Mouse (Mus musculus): ENCODE data around the gene Gng2. TPM values are rescaled to one million over a fixed set of nuclear protein-coding genes. Genes with fewer than 3 reads are reported as not detected.
"Not testable (repeated sequence)": the region's sequence is repeated elsewhere in the genome, so short reads cannot be mapped to it uniquely, and the experiment has no call there.

The Gng2 gene
- polyA plus RNA-seq, 1 experiment from 2014 or later = 451 TPM

GRCm38 (mm10) chr14:19865121-19865520, 112.3 kb downstream of the Gng2 start:
- H3K4me1 ChIP-seq (ENCODE audit: control insufficient read depth, insufficient read depth, low read length); H3K27me3 ChIP-seq (ENCODE audit: control insufficient read depth, insufficient read depth, low read length); H3K4me2 ChIP-seq (ENCODE audit: low read depth, low read length); H3K36me3 ChIP-seq (ENCODE audit: control insufficient read depth, insufficient read depth, low read length); H3K9me3 ChIP-seq (ENCODE audit: control insufficient read depth, low read length); H3K4me3 ChIP-seq (ENCODE audit: low read depth, low read length); ATAC-seq (ENCODE audit: low read depth); H3K27ac ChIP-seq (ENCODE audit: low read depth, low read length); H3K9ac ChIP-seq (replicated peaks; ENCODE audit: low read depth, low read length): not testable (repeated sequence)
- WGBS = 90% methylated on average over 9 of the region's 9 CpGs

GRCm38 (mm10) chr14:19861311-19862080, 115.9 kb downstream of the Gng2 start:
- H3K4me2 ChIP-seq (ENCODE audit: low read depth, low read length) = no peak overlapping the region
- no peaks in the 10 kb centered on the region for H3K36me3 ChIP-seq (ENCODE audit: control insufficient read depth, insufficient read depth, low read length)
- no peak overlapping the region for H3K9ac ChIP-seq (replicated peaks; ENCODE audit: low read depth, low read length)
- 85% methylated on average over 8 of the region's 8 CpGs for WGBS
- H3K27ac ChIP-seq (ENCODE audit: low read depth, low read length) = no peak overlapping the region
- no peaks in the 10 kb centered on the region for H3K27me3 ChIP-seq (ENCODE audit: control insufficient read depth, insufficient read depth, low read length)
- no peaks in the 10 kb centered on the region for H3K4me1 ChIP-seq (ENCODE audit: control insufficient read depth, insufficient read depth, low read length)
- ATAC-seq (ENCODE audit: low read depth) = no peak
- no peaks in the 10 kb centered on the region for H3K9me3 ChIP-seq (ENCODE audit: control insufficient read depth, low read length)
- H3K4me3 ChIP-seq (ENCODE audit: low read depth, low read length) = no peak overlapping the region

- no peaks in the 10 kb centered on the region for H3K4me1 ChIP-seq (ENCODE audit: control insufficient read depth, insufficient read depth, low read length)
- no peaks in the 10 kb centered on the region for H3K27me3 ChIP-seq (ENCODE audit: control insufficient read depth, insufficient read depth, low read length)
- no peaks in the 10 kb centered on the region for H3K9me3 ChIP-seq (ENCODE audit: control insufficient read depth, low read length)
- no peak overlapping the region for H3K27ac ChIP-seq (ENCODE audit: low read depth, low read length)
- H3K36me3 ChIP-seq (ENCODE audit: control insufficient read depth, insufficient read depth, low read length) = no peaks in the 10 kb centered on the region
- H3K4me3 ChIP-seq (ENCODE audit: low read depth, low read length) = no peak overlapping the region
- no peak overlapping the region for H3K9ac ChIP-seq (replicated peaks; ENCODE audit: low read depth, low read length)
- WGBS = 89% methylated on average over 4 of the region's 4 CpGs
- no peak overlapping the region for H3K4me2 ChIP-seq (ENCODE audit: low read depth, low read length)
- ATAC-seq (ENCODE audit: low read depth) = no peak
Measured at GRCm38 (mm10) chr14:19860281-19860680, 117.1 kb downstream of the Gng2 start.

GRCm38 (mm10) chr14:19858808-19859776, 118.3 kb downstream of the Gng2 start:
- Histone ChIP-seq H3K4me1 (ENCODE audit: control insufficient read depth, insufficient read depth, low read length) (no peaks in the 10 kb centered on the region), H3K9ac (replicated peaks; ENCODE audit: low read depth, low read length) (no peak overlapping the region), H3K36me3 (ENCODE audit: control insufficient read depth, insufficient read depth, low read length) (no peaks in the 10 kb centered on the region), H3K27ac (ENCODE audit: low read depth, low read length) (no peak overlapping the region), H3K9me3 (ENCODE audit: control insufficient read depth, low read length) (no peaks in the 10 kb centered on the region), H3K4me3 (ENCODE audit: low read depth, low read length) (no peak overlapping the region), H3K4me2 (ENCODE audit: low read depth, low read length) (no peak overlapping the region), H3K27me3 (ENCODE audit: control insufficient read depth, insufficient read depth, low read length) (no peaks in the 10 kb centered on the region)
- no peak for ATAC-seq (ENCODE audit: low read depth)
- 56% methylated on average over 8 of the region's 8 CpGs for WGBS

GRCm38 (mm10) chr14:19858279-19858678, 119.1 kb downstream of the Gng2 start:
- Histone ChIP-seq H3K27me3 (ENCODE audit: control insufficient read depth, insufficient read depth, low read length) (no peaks in the 10 kb centered on the region), H3K9ac (replicated peaks; ENCODE audit: low read depth, low read length) (no peak overlapping the region), H3K4me2 (ENCODE audit: low read depth, low read length) (no peak overlapping the region), H3K4me3 (ENCODE audit: low read depth, low read length) (no peak overlapping the region), H3K4me1 (ENCODE audit: control insufficient read depth, insufficient read depth, low read length) (no peaks in the 10 kb centered on the region), H3K27ac (ENCODE audit: low read depth, low read length) (no peak overlapping the region), H3K9me3 (ENCODE audit: control insufficient read depth, low read length) (no peaks in the 10 kb centered on the region), H3K36me3 (ENCODE audit: control insufficient read depth, insufficient read depth, low read length) (no peaks in the 10 kb centered on the region)
- ATAC-seq (ENCODE audit: low read depth) = no peak
- 69% methylated on average over 2 of the region's 2 CpGs for WGBS

GRCm38 (mm10) chr14:19853471-19853870, 124.0 kb downstream of the Gng2 start:
- Histone ChIP-seq H3K27ac (ENCODE audit: low read depth, low read length) (no peak overlapping the region), H3K27me3 (ENCODE audit: control insufficient read depth, insufficient read depth, low read length) (no peaks in the 10 kb centered on the region), H3K4me3 (ENCODE audit: low read depth, low read length) (no peak overlapping the region), H3K4me2 (ENCODE audit: low read depth, low read length) (no peak overlapping the region), H3K36me3 (ENCODE audit: control insufficient read depth, insufficient read depth, low read length) (no peaks in the 10 kb centered on the region), H3K9ac (replicated peaks; ENCODE audit: low read depth, low read length) (no peak overlapping the region), H3K9me3 (ENCODE audit: control insufficient read depth, low read length) (no peaks in the 10 kb centered on the region), H3K4me1 (ENCODE audit: control insufficient read depth, insufficient read depth, low read length) (no peaks in the 10 kb centered on the region)
- ATAC-seq (ENCODE audit: low read depth) = no peak
- 49% methylated on average over 3 of the region's 3 CpGs for WGBS

GRCm38 (mm10) chr14:19839600-19840332, 137.7 kb downstream of the Gng2 start:
- Histone ChIP-seq H3K27me3 (ENCODE audit: control insufficient read depth, insufficient read depth, low read length) (no peaks in the 10 kb centered on the region), H3K4me3 (ENCODE audit: low read depth, low read length) (no peak overlapping the region)
- 25% methylated on average over 15 of the region's 15 CpGs for WGBS

GRCm38 (mm10) chr14:19836289-19836688, 141.1 kb downstream of the Gng2 start:
- Histone ChIP-seq H3K27me3 (ENCODE audit: control insufficient read depth, insufficient read depth, low read length) (no peaks in the 10 kb centered on the region), H3K27ac (ENCODE audit: low read depth, low read length) (no peak overlapping the region), H3K4me3 (ENCODE audit: low read depth, low read length) (no peak overlapping the region), H3K4me1 (ENCODE audit: control insufficient read depth, insufficient read depth, low read length) (no peaks in the 10 kb centered on the region), H3K9ac (replicated peaks; ENCODE audit: low read depth, low read length) (no peak overlapping the region), H3K4me2 (ENCODE audit: low read depth, low read length) (no peak overlapping the region), H3K9me3 (ENCODE audit: control insufficient read depth, low read length) (no peaks in the 10 kb centered on the region), H3K36me3 (ENCODE audit: control insufficient read depth, insufficient read depth, low read length) (no peaks in the 10 kb centered on the region)
- 90% methylated on average over 3 of the region's 3 CpGs for WGBS
- ATAC-seq (ENCODE audit: low read depth) = no peak

More at GRCm38 (mm10) chr14:19839600-19840332, 137.7 kb downstream of the Gng2 start:
- no peaks in the 10 kb centered on the region for H3K36me3 ChIP-seq (ENCODE audit: control insufficient read depth, insufficient read depth, low read length)
- ATAC-seq (ENCODE audit: low read depth) = peak; percentile 88
- peak overlapping the region; percentile 44; the same call in 1 of the 2 replicates for H3K9ac ChIP-seq (replicated peaks; ENCODE audit: low read depth, low read length)
- no peak overlapping the region for H3K27ac ChIP-seq (ENCODE audit: low read depth, low read length)
- H3K4me2 ChIP-seq (ENCODE audit: low read depth, low read length) = peak overlapping the region; percentile 40
- no peaks in the 10 kb centered on the region for H3K9me3 ChIP-seq (ENCODE audit: control insufficient read depth, low read length)
- H3K4me1 ChIP-seq (ENCODE audit: control insufficient read depth, insufficient read depth, low read length) = no peaks in the 10 kb centered on the region

Measured in neural tube, embryonic 14.5 days (tissue).